Mouse (Mus musculus) forebrain, embryonic 16.5 days (tissue): ENCODE data around the gene M6pr. TPM values are rescaled to one million over a fixed set of nuclear protein-coding genes. Genes with fewer than 3 reads are reported as not detected.

ENCODE experiments used
- ATAC-seq: fragments of 200-750 bp; cut with Nextera tagmentation; 2 replicates; pipeline ENCODE4 v1.8.0; 2017; ENCODE audit warnings: mild to moderate bottlenecking, moderate library complexity
- H3K27ac ChIP-seq: fragments of 300-500 bp; sonication (generic); 2 replicates; pipeline ENCODE4 v1.5.1; 2014; ENCODE audit warnings: low read length, control low read depth
- H3K27me3 ChIP-seq: fragments of 300-500 bp; sonication (generic); replicated peaks from 2 replicates; pipeline ENCODE4 v1.6.1; 2014; ENCODE audit warnings: low read length; ENCODE audit not compliant: control insufficient read depth, insufficient read depth
- H3K36me3 ChIP-seq: fragments of 300-500 bp; sonication (generic); 2 replicates; pipeline ENCODE4 v1.6.1; 2014; ENCODE audit not compliant: control insufficient read depth, insufficient read depth
- H3K4me1 ChIP-seq: fragments of 300-500 bp; sonication (generic); replicated peaks from 2 replicates; pipeline ENCODE4 v1.6.1; 2014; ENCODE audit warnings: low read length; ENCODE audit not compliant: control insufficient read depth, insufficient read depth
- H3K4me2 ChIP-seq: fragments of 300-500 bp; sonication (generic); 2 replicates; pipeline ENCODE4 v1.6.1; 2014; ENCODE audit warnings: mild to moderate bottlenecking, low read length, control low read depth
- H3K4me3 ChIP-seq: fragments of 300-500 bp; sonication (generic); replicated peaks from 2 replicates; pipeline ENCODE4 v1.5.1; 2014; ENCODE audit warnings: mild to moderate bottlenecking, low read length, control low read depth
- H3K9ac ChIP-seq: fragments of 300-500 bp; sonication (generic); replicated peaks from 2 replicates; pipeline ENCODE4 v1.6.1; 2014; ENCODE audit warnings: low read depth, low read length, control low read depth
- H3K9me3 ChIP-seq: fragments of 300-500 bp; sonication (generic); 2 replicates; pipeline ENCODE4 v1.6.1; 2016; ENCODE audit warnings: low read length; ENCODE audit not compliant: control insufficient read depth
- WGBS: fragments of 180-500 bp; shearing (Covaris S2); extraction: QIAGEN DNeasy Blood & Tissue Kit; methylation state at CpG from one replicate; pipeline ENCODE4 v1.1.7; 2014; 5-methylcytosine and 5-hydroxymethylcytosine counted together
- polyA plus RNA-seq: library from polyadenylated mRNA; unstranded; fragments of >200 nt; fragmentation: Nextera tagmentation; extraction: Ambion mirVana; gene quantifications from 2 replicates; pipeline ENCODE4 v1.2.1, GENCODE M21; 2015

The M6pr gene
- 57.0 and 62.4 TPM in 2 replicates for polyA plus RNA-seq

- H3K4me2 ChIP-seq: peak within 1 kb of the TSS; percentile 97
- H3K4me1 ChIP-seq: peaks cover 18% of the 10 kb centered on the region
- ATAC-seq: peak; percentile 98
- H3K27ac ChIP-seq: peak within 1 kb of the TSS; percentile 72
- no peaks in the 10 kb centered on the region for H3K27me3 ChIP-seq
- H3K4me3 ChIP-seq: peak within 1 kb of the TSS; percentile 86
- peak within 1 kb of the TSS; percentile 79 for H3K9ac ChIP-seq
- peaks cover 8% of the 10 kb centered on the region for H3K36me3 ChIP-seq
- H3K9me3 ChIP-seq: no peaks in the 10 kb centered on the region
- WGBS: under 1% methylated on average over 49 of the region's 49 CpGs
Measured at GRCm38 (mm10) chr6:122308505-122309393, at the start of gene M6pr. TSS of gene M6pr (plus strand) at chr6:122308720.

DNA sequence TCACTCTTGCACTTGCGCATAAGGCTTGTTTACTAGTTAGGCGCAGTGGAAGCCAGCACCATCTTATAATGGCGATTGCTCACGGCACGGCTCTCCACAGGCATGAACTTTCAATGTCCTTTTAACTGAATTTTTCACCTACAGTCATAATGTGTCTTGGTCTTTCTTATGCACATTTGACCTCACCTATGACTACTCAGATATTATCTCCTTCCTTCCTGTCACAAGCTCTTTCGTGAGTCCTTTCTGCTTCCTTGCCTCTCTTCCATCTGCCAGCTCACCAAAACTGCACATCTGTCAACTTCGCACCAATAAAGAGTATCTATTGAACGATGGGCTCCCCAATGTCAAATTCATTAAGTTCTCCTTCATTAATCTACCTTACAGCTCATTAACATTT, 46.0 kb upstream of the M6pr start:
- WGBS: 90% methylated on average over 8 of the region's 8 CpGs
- no peak overlapping the region for H3K4me3 ChIP-seq
- H3K27ac ChIP-seq: no peak overlapping the region
- no peaks in the 10 kb centered on the region for H3K36me3 ChIP-seq
- ATAC-seq: no peak
- no peaks in the 10 kb centered on the region for H3K9me3 ChIP-seq
- no peak overlapping the region for H3K4me2 ChIP-seq
- H3K9ac ChIP-seq: no peak overlapping the region
- H3K4me1 ChIP-seq: no peaks in the 10 kb centered on the region
- no peaks in the 10 kb centered on the region for H3K27me3 ChIP-seq

- Histone ChIP-seq H3K27me3 (no peaks in the 10 kb centered on the region), H3K9ac (no peak overlapping the region), H3K9me3 (no peaks in the 10 kb centered on the region), H3K27ac (peak overlapping the region; percentile 71; the same call in 1 of the 2 replicates), H3K4me1 (peaks cover 11% of the 10 kb centered on the region), H3K36me3 (no peaks in the 10 kb centered on the region), H3K4me3 (no peak overlapping the region), H3K4me2 (no peak overlapping the region)
- ATAC-seq: peak; percentile 89
- 10% methylated on average over 3 of the region's 3 CpGs for WGBS
Measured at GRCm38 (mm10) chr6:122268561-122268960, 40.0 kb upstream of the M6pr start.

DNA sequence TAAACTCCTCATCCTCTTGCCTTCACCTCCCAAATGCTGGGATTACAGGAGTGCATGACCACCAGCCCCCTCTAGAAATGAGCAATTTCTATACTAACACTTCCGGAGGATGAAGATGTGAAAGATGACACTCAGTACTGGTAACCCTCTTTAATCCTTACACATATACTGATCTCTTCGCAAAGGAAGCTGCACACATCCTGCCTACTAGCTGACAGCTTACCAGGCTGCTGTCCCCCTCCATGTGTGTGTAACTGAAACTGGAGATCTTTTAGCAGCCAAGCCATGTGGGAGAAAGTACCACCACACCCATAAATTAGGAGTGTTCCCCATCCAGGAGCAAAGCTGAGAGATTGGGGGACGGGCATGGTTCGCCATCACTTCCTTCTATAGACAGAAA, 39.4 kb upstream of the M6pr start:
- H3K9ac ChIP-seq: no peak overlapping the region
- no peaks in the 10 kb centered on the region for H3K36me3 ChIP-seq
- no peak overlapping the region for H3K4me3 ChIP-seq
- H3K9me3 ChIP-seq: no peaks in the 10 kb centered on the region
- ATAC-seq: peak; percentile 61
- H3K4me1 ChIP-seq: peaks cover 11% of the 10 kb centered on the region
- no peak overlapping the region for H3K4me2 ChIP-seq
- H3K27me3 ChIP-seq: no peaks in the 10 kb centered on the region
- peak overlapping the region; percentile 5; the same call in 1 of the 2 replicates for H3K27ac ChIP-seq
- WGBS: 74% methylated on average over 4 of the region's 4 CpGs

- Histone ChIP-seq H3K27me3 (no peaks in the 10 kb centered on the region), H3K36me3 (no peaks in the 10 kb centered on the region), H3K4me2 (no peak overlapping the region), H3K4me3 (no peak overlapping the region), H3K9ac (no peak overlapping the region), H3K9me3 (no peaks in the 10 kb centered on the region), H3K4me1 (peaks cover 11% of the 10 kb centered on the region), H3K27ac (no peak overlapping the region)
- ATAC-seq: no peak
- WGBS: 75% methylated on average over 11 of the region's 11 CpGs
Measured at GRCm38 (mm10) chr6:122270152-122270551, 38.4 kb upstream of the M6pr start.

- Histone ChIP-seq H3K36me3 (no peaks in the 10 kb centered on the region), H3K4me1 (no peaks in the 10 kb centered on the region), H3K4me3 (no peak overlapping the region), H3K9ac (no peak overlapping the region), H3K27ac (no peak overlapping the region), H3K9me3 (no peaks in the 10 kb centered on the region), H3K4me2 (no peak overlapping the region), H3K27me3 (no peaks in the 10 kb centered on the region)
- no peak for ATAC-seq
- WGBS: 72% methylated on average over 5 of the region's 5 CpGs
Measured at GRCm38 (mm10) chr6:122274546-122274945, 34.0 kb upstream of the M6pr start.

GRCm38 (mm10) chr6:122276565-122276964, 32.0 kb upstream of the M6pr start:
- ATAC-seq: no peak
- Histone ChIP-seq H3K27ac (no peak overlapping the region), H3K36me3 (no peaks in the 10 kb centered on the region), H3K4me1 (no peaks in the 10 kb centered on the region), H3K27me3 (no peaks in the 10 kb centered on the region), H3K4me2 (no peak overlapping the region), H3K4me3 (no peak overlapping the region), H3K9ac (no peak overlapping the region), H3K9me3 (no peaks in the 10 kb centered on the region)
- WGBS: 93% methylated on average over 7 of the region's 7 CpGs

- H3K36me3 ChIP-seq: no peaks in the 10 kb centered on the region
- no peaks in the 10 kb centered on the region for H3K4me1 ChIP-seq
- H3K9ac ChIP-seq: no peak within 1 kb of the TSS
- ATAC-seq: no peak
- WGBS: 87% methylated on average over 6 of the region's 6 CpGs
- H3K27ac ChIP-seq: no peak within 1 kb of the TSS
- no peak within 1 kb of the TSS for H3K4me3 ChIP-seq
- no peaks in the 10 kb centered on the region for H3K27me3 ChIP-seq
- no peak within 1 kb of the TSS for H3K4me2 ChIP-seq
- H3K9me3 ChIP-seq: no peaks in the 10 kb centered on the region
Measured at GRCm38 (mm10) chr6:122282782-122283181, 25.7 kb upstream of the M6pr start, which contains the start of gene Klrg1. TSS of gene Klrg1 (minus strand) at chr6:122282882.

GRCm38 (mm10) chr6:122283429-122283828, 25.1 kb upstream of the M6pr start:
- WGBS: 93% methylated on average over 2 of the region's 2 CpGs
- Histone ChIP-seq H3K9me3 (no peaks in the 10 kb centered on the region), H3K4me3 (no peak overlapping the region), H3K36me3 (no peaks in the 10 kb centered on the region), H3K27ac (no peak overlapping the region), H3K4me1 (no peaks in the 10 kb centered on the region), H3K4me2 (no peak overlapping the region), H3K27me3 (no peaks in the 10 kb centered on the region), H3K9ac (no peak overlapping the region)
- ATAC-seq: no peak
